Mouse (Mus musculus): ENCODE data around the gene Slco2a1.

DNA sequence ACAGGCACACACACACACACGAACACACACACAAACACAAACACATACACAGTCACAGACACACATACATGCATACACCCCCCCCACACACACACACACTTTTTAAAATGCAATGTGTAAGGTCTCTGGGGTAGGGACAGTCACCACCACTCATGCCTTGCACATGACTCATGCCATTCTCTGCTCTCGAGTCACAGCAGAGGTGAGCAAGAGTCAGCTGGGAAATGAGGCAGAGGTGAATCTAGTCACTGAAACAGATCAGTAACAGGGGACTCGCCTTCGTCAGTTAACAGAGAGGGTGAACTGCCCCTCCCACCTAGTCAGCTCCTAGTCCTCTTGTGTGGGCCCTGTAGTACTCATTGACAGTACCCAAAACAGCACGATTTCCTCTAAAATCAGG lies 5.3 kb downstream of the Slco2a1 start:
- no peak for TF ChIP-seq EP300 (IDR thresholded peaks at IDR 0.05; ENCODE audit: low read depth)
- no peak for TF ChIP-seq CTCF (IDR thresholded peaks at IDR 0.05; ENCODE audit: low read depth)

Measured in liver, postnatal 0 days (tissue).